ENCODE assay signal across 7 mouse cellular contexts in genomic region chr10:41552847-41553589, GRCm38 (mm10). TPM values are rescaled to one million over a fixed set of nuclear protein-coding genes. Genes with fewer than 3 reads are reported as not detected.
A peak's percentile ranks its signal among the peaks of the same experiment; 100 is the strongest.
DNase-seq lines count a peak whose midpoint lies in the region; ATAC-seq and TF ChIP-seq lines count a peak whose summit lies in the region.

No protein-coding gene starts in this region.

- TF ChIP-seq CTCF in lung, postnatal 0 days (IDR thresholded peaks at IDR 0.05), result no peak

- H3K27ac ChIP-seq in kidney, embryonic 15.5 days, result peak overlapping the region; percentile 78
- no peak overlapping the region for H3K27ac ChIP-seq in lung, postnatal 0 days (ENCODE audit: low read length)
- H3K27ac ChIP-seq in stomach, embryonic 14.5 days (ENCODE audit: low read length), result peak overlapping the region; percentile 48; the same call in 1 of the 2 replicates

- H3K9me3 ChIP-seq in kidney, embryonic 15.5 days (replicated peaks), result peaks cover 6% of the 10 kb centered on the region; the same call in 1 of the 2 replicates
- no peaks in the 10 kb centered on the region for H3K9me3 ChIP-seq in lung, postnatal 0 days (ENCODE audit: low read length)
- H3K9me3 ChIP-seq in stomach, embryonic 14.5 days (ENCODE audit: control insufficient read depth, low read depth, low read length), result peaks cover 4% of the 10 kb centered on the region; the same call in 1 of the 2 replicates

- peak; percentile 44 for DNase-seq in testis, postnatal 10 days (ENCODE audit: low spot score)
- DNase-seq in testis, postnatal 14 days (ENCODE audit: low spot score), result no peak
- peak; percentile 20 to 28 for DNase-seq in cerebellum, postnatal 25 days
- DNase-seq in heart, adult 8-10 months (ENCODE audit: low spot score), result peak; percentile 47
- peak; percentile 44 for DNase-seq in lung, postnatal 0 days (ENCODE audit: low spot score)

- H3K27me3 ChIP-seq in kidney, embryonic 15.5 days, result no peaks in the 10 kb centered on the region
- no peaks in the 10 kb centered on the region for H3K27me3 ChIP-seq in lung, postnatal 0 days (replicated peaks; ENCODE audit: insufficient read depth, low read length)
- no peaks in the 10 kb centered on the region for H3K27me3 ChIP-seq in stomach, embryonic 14.5 days (ENCODE audit: control insufficient read depth, insufficient read depth, low read length)

- ATAC-seq in kidney, embryonic 15.5 days (replicated peaks; ENCODE audit: low FRiP score), result peak; percentile 88
- peak; percentile 50 for ATAC-seq in lung, postnatal 0 days
- ATAC-seq in stomach, embryonic 14.5 days (ENCODE audit: insufficient number of reproducible peaks, insufficient read depth, low FRiP score, low read depth), result peak; percentile 65

- H3K4me2 ChIP-seq in kidney, embryonic 15.5 days, result no peak overlapping the region
- H3K4me2 ChIP-seq in lung, postnatal 0 days (replicated peaks; ENCODE audit: low read depth, low read length), result no peak overlapping the region
- H3K4me2 ChIP-seq in stomach, embryonic 14.5 days (replicated peaks; ENCODE audit: low read depth, low read length), result no peak overlapping the region

- H3K4me1 ChIP-seq in kidney, embryonic 15.5 days, result peaks cover 23% of the 10 kb centered on the region
- H3K4me1 ChIP-seq in lung, postnatal 0 days (ENCODE audit: insufficient read depth, low read depth, low read length), result 0 out of 2 replicates have a peak, but pooled peaks cover 5% of the 10 kb centered on the region
- H3K4me1 ChIP-seq in stomach, embryonic 14.5 days (ENCODE audit: control insufficient read depth, insufficient read depth, low read length), result peaks cover 17% of the 10 kb centered on the region

- no peak overlapping the region for H3K9ac ChIP-seq in kidney, embryonic 15.5 days
- H3K9ac ChIP-seq in lung, postnatal 0 days (replicated peaks; ENCODE audit: low read depth), result no peak overlapping the region
- H3K9ac ChIP-seq in stomach, embryonic 14.5 days (replicated peaks; ENCODE audit: low read depth, low read length), result no peak overlapping the region

- no peak for TF ChIP-seq EP300 in lung, postnatal 0 days (IDR thresholded peaks at IDR 0.05)

- no peaks in the 10 kb centered on the region for H3K36me3 ChIP-seq in kidney, embryonic 15.5 days
- H3K36me3 ChIP-seq in lung, postnatal 0 days (ENCODE audit: insufficient read depth, low read length), result no peaks in the 10 kb centered on the region
- H3K36me3 ChIP-seq in stomach, embryonic 14.5 days (ENCODE audit: control insufficient read depth, insufficient read depth, low read length), result no peaks in the 10 kb centered on the region

- H3K4me3 ChIP-seq in kidney, embryonic 15.5 days (replicated peaks), result no peak overlapping the region
- H3K4me3 ChIP-seq in lung, postnatal 0 days (ENCODE audit: low read depth, low read length), result no peak overlapping the region
- no peak overlapping the region for H3K4me3 ChIP-seq in stomach, embryonic 14.5 days (ENCODE audit: low read depth, low read length)

- 41% methylated on average over 14 of the region's 14 CpGs for WGBS in kidney, embryonic 15.5 days
- WGBS in lung, postnatal 0 days, result 36% methylated on average over 14 of the region's 14 CpGs
- 37% methylated on average over 14 of the region's 14 CpGs for WGBS in stomach, embryonic 14.5 days

RNA-seq across cellular contexts. Expression of gene Cd164, which starts 33.8 kb away (rescaled TPM):
- 100 to 1,000 TPM; 143 to 147 (median 145) TPM for total RNA-seq in heart, adult 8-10 months (2022)
- polyA plus RNA-seq in kidney, embryonic 15.5 days (2015; fragmentation: Nextera tagmentation; extraction: Ambion mirVana), result 180 and 188 TPM in 2 replicates
- polyA plus RNA-seq in lung, postnatal 0 days (2015; fragmentation: Nextera tagmentation; extraction: Ambion mirVana), result 130 and 135 TPM in 2 replicates
- 178 and 202 TPM in 2 replicates for polyA plus RNA-seq in stomach, embryonic 14.5 days (2014; fragmentation: Nextera tagmentation; extraction: Ambion mirVana)
